7 mouse cellular contexts compared by ENCODE assay signal in the genomic region with DNA sequence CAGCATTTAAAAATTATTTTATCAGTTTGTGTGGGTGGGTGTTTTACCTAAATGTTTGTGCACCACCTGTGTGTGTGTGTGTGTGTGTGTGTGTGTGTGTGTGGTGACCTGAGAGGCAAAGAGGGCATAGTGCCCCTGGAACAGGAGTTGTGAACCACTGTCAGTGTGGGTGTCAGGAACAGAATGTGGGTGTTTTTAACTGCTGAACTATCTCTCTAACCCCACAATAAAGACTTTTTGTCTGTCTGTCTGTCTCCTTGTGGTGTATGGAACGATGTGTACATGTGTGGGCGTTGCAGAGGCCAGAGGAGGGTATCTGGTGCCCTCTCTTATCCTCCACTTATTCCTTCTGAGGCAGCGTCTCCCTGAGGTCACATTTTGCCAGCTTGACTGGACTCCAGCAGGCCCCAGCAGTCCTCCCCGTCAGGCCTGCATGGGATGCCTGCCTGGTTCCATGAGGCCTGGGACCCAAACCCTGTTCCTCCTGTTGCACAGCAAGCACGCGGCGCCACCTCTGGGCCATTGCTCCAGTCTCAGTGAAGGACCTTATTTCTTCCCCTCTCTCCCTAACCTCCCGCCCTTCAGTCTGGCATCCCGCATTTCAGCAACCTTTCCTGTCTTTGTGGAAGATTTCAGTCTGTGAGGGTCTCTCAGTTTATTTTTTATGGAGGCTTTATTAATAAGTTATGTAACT. TPM values are rescaled to one million over a fixed set of nuclear protein-coding genes. Genes with fewer than 3 reads are reported as not detected.
DNase-seq lines count a peak whose midpoint lies in the region; ATAC-seq and TF ChIP-seq lines count a peak whose summit lies in the region.

No protein-coding gene starts in this region.

- H3K4me2 ChIP-seq in liver, embryonic 11.5 days = no peak overlapping the region

- no peaks in the 10 kb centered on the region for H3K27me3 ChIP-seq in liver, adult 2 months (ENCODE audit: control insufficient read depth, insufficient read depth, low read length)
- H3K27me3 ChIP-seq in liver, embryonic 11.5 days (replicated peaks; ENCODE audit: control insufficient read depth, insufficient read depth, low read length) = no peaks in the 10 kb centered on the region

- no peak overlapping the region for H3K27ac ChIP-seq in liver, adult 2 months (replicated peaks; ENCODE audit: insufficient read depth, low read depth, low read length)
- no peak overlapping the region; the same call in 1 of the 2 replicates for H3K27ac ChIP-seq in liver, embryonic 11.5 days (ENCODE audit: low read depth, low read length)

- no peak overlapping the region for H3K9ac ChIP-seq in liver, adult 2 months (ENCODE audit: low read depth, low read length)
- H3K9ac ChIP-seq in liver, embryonic 11.5 days (ENCODE audit: low read depth, low read length) = no peak overlapping the region

- no peaks in the 10 kb centered on the region for H3K4me1 ChIP-seq in liver, adult 2 months (ENCODE audit: control insufficient read depth, insufficient read depth, low read length)
- no peaks in the 10 kb centered on the region for H3K4me1 ChIP-seq in liver, embryonic 11.5 days (replicated peaks; ENCODE audit: control insufficient read depth, insufficient read depth, low read length)

- no peaks in the 10 kb centered on the region for H3K79me2 ChIP-seq in liver, adult 2 months (ENCODE audit: control insufficient read depth, insufficient read depth, low read length)

- no peak for ATAC-seq in liver, embryonic 11.5 days (replicated peaks; ENCODE audit: low FRiP score)

- TF ChIP-seq POLR2A in liver, adult 2 months (IDR thresholded peaks at IDR 0.05; ENCODE audit: extremely low read depth, insufficient read depth, low read length) = no peak

- H3K9me3 ChIP-seq in liver, embryonic 11.5 days (ENCODE audit: control insufficient read depth, low read length) = no peaks in the 10 kb centered on the region

- DNase-seq in liver, adult 2 months (ENCODE audit: extremely low read depth, low read depth, low spot score) = no peak
- DNase-seq in liver, embryonic 11.5 days (ENCODE audit: low spot score) = no peak
- DNase-seq in T-cell, adult 2 months (ENCODE audit: low spot score) = peak; percentile 21
- peak; percentile 25 to 64 for DNase-seq in kidney, postnatal 36 days
- DNase-seq in thymus, postnatal 0 days (ENCODE audit: low spot score) = peak; percentile 52
- DNase-seq in yolk sac, embryonic 10.5 days (ENCODE audit: low spot score) = no peak
- no peak for DNase-seq in cerebellum, postnatal 4 days (ENCODE audit: low spot score in 2 of 2)

- H3K4me3 ChIP-seq in liver, adult 2 months (ENCODE audit: insufficient read depth, low read depth, low read length) = no peak overlapping the region
- no peak overlapping the region for H3K4me3 ChIP-seq in liver, embryonic 11.5 days (ENCODE audit: low read depth, low read length)

- peak; percentile 39 for TF ChIP-seq CTCF in liver, adult 2 months (IDR thresholded peaks at IDR 0.05; ENCODE audit: low read depth, low read length)

- no peaks in the 10 kb centered on the region for H3K36me3 ChIP-seq in liver, adult 2 months (ENCODE audit: control insufficient read depth, insufficient read depth, low read length)
- H3K36me3 ChIP-seq in liver, embryonic 11.5 days (ENCODE audit: control insufficient read depth, insufficient read depth, low read length) = no peaks in the 10 kb centered on the region

- WGBS in liver, adult 2 months = 57% methylated on average over 9 of the region's 9 CpGs
- 46% methylated on average over 9 of the region's 9 CpGs for WGBS in liver, embryonic 11.5 days

RNA-seq across cellular contexts. Expression of gene H2-DMb1, which starts 11.5 kb away (rescaled TPM):
- 4.2 and 6.6 TPM in 2 replicates for total RNA-seq in liver, adult 2 months (2014; rRNA removed)
- polyA plus RNA-seq in liver, adult 2 months (2012; rRNA removed) = 8.3 and 14.5 TPM in 2 replicates
- polyA plus RNA-seq in liver, embryonic 11.5 days (2014; fragmentation: Nextera tagmentation; extraction: Ambion mirVana) = 0.19 and 0.43 TPM in 2 replicates
- 39.8 and 42.2 TPM in 2 replicates for polyA plus RNA-seq in thymus, postnatal 0 days (2015; fragmentation: Nextera tagmentation; extraction: Ambion mirVana)

RNA-seq across cellular contexts. Expression of gene H2-DMb2, which starts 21.2 kb away (rescaled TPM):
- 0.74 and 1.7 TPM in 2 replicates for total RNA-seq in liver, adult 2 months (2014; rRNA removed)
- polyA plus RNA-seq in liver, adult 2 months (2012; rRNA removed) = 1.1 and 3.1 TPM in 2 replicates
- polyA plus RNA-seq in liver, embryonic 11.5 days (2014; fragmentation: Nextera tagmentation; extraction: Ambion mirVana) = 0.32 and 0.34 TPM in 2 replicates
- 57.8 and 62.9 TPM in 2 replicates for polyA plus RNA-seq in thymus, postnatal 0 days (2015; fragmentation: Nextera tagmentation; extraction: Ambion mirVana)

RNA-seq across cellular contexts. Expression of gene Tap1, which starts 23.0 kb away (rescaled TPM):
- total RNA-seq in liver, adult 2 months (2014; rRNA removed) = 15.1 and 17.3 TPM in 2 replicates
- 18.8 and 23.5 TPM in 2 replicates for polyA plus RNA-seq in liver, adult 2 months (2012; rRNA removed)
- polyA plus RNA-seq in liver, embryonic 11.5 days (2014; fragmentation: Nextera tagmentation; extraction: Ambion mirVana) = 1.5 and 1.8 TPM in 2 replicates
- 81.6 and 87.3 TPM in 2 replicates for polyA plus RNA-seq in thymus, postnatal 0 days (2015; fragmentation: Nextera tagmentation; extraction: Ambion mirVana)

RNA-seq across cellular contexts. Expression of gene Psmb9, which starts 23.2 kb away (rescaled TPM):
- total RNA-seq in liver, adult 2 months (2014; rRNA removed) = 23.3 and 38.1 TPM in 2 replicates
- 38.0 and 41.5 TPM in 2 replicates for polyA plus RNA-seq in liver, adult 2 months (2012; rRNA removed)
- polyA plus RNA-seq in liver, embryonic 11.5 days (2014; fragmentation: Nextera tagmentation; extraction: Ambion mirVana) = 2.3 and 4.0 TPM in 2 replicates
- 251 and 261 TPM in 2 replicates for polyA plus RNA-seq in thymus, postnatal 0 days (2015; fragmentation: Nextera tagmentation; extraction: Ambion mirVana)

RNA-seq across cellular contexts. Expression of gene Psmb8, which starts 33.2 kb away (rescaled TPM):
- total RNA-seq in liver, adult 2 months (2014; rRNA removed) = 66.9 and 101 TPM in 2 replicates
- 56.7 and 80.3 TPM in 2 replicates for polyA plus RNA-seq in liver, adult 2 months (2012; rRNA removed)
- polyA plus RNA-seq in liver, embryonic 11.5 days (2014; fragmentation: Nextera tagmentation; extraction: Ambion mirVana) = 8.4 and 10.3 TPM in 2 replicates
- polyA plus RNA-seq in thymus, postnatal 0 days (2015; fragmentation: Nextera tagmentation; extraction: Ambion mirVana) = 875 and 899 TPM in 2 replicates

Comparison
In these comparisons a context has a peak if more than half of its experiments do, and no peak if none do; other contexts are left out.
1. DNase-seq: peak in T-cell, adult 2 months (single experiment), kidney, postnatal 36 days (2 of 2) and thymus, postnatal 0 days (single experiment); none in liver, adult 2 months (single experiment), liver, embryonic 11.5 days (single experiment), yolk sac, embryonic 10.5 days (single experiment) and cerebellum, postnatal 4 days (0 of 2).
2. RNA of gene H2-DMb2, which starts 21.2 kb away (polyA plus RNA-seq): 57.8 to 62.9 TPM in thymus, postnatal 0 days; 1.1 to 3.1 TPM in liver, adult 2 months and 0.32 to 0.34 TPM in liver, embryonic 11.5 days; every median in the first group is over 10 times any median in the second.